Mouse (Mus musculus) spleen, postnatal 14 days (tissue): Measurements from ENCODE around the gene Prkce.

ENCODE experiments used
- DNase-seq, 2 experiments: peaks; one replicate each; pipeline ENCODE4 v3.0.0; 2021 to 2022; ENCODE audit warnings: low spot score in 2 of 2

Prkce gene

DNA sequence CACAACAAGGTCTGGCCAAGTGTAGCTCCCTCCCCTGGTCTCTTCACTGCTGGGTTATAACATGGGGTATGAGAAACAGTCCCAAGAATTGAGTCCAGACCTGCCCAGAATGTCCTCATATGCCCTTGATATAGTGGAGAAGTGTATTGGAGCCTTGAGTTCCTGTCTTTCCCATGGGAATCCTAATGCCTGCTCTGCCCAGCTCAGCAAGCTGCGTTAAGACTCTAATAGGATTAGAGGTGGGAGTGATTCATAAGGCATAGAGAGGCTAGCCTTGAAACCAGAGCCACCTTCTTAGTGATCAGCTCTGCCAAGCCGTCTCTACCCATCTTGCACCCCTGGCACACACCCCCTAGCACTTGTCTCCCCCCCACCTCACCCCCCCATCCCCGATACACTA is 455.3 kb downstream of the Prkce start:
- DNase-seq: no peak

DNA sequence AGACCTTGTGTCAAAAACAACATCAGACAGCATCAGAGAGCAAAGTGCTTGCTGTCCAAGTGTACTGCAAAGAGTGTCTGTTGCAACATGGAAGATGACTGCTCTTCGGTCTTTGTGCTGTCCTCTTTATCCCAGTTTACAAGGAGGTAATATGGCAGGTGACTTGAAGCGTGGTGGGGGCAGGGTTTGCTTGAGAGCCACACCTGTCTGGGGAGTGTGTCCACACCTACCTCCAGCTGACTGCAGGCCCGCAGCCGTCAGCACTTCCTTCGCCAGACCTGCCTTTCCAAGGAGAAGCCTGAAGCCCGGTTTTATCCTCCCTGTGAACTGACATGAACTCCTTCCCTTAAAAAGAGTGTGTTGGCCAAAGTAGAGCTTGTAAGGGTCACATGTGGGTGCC is 458.9 kb downstream of the Prkce start:
- DNase-seq: no peak

DNA sequence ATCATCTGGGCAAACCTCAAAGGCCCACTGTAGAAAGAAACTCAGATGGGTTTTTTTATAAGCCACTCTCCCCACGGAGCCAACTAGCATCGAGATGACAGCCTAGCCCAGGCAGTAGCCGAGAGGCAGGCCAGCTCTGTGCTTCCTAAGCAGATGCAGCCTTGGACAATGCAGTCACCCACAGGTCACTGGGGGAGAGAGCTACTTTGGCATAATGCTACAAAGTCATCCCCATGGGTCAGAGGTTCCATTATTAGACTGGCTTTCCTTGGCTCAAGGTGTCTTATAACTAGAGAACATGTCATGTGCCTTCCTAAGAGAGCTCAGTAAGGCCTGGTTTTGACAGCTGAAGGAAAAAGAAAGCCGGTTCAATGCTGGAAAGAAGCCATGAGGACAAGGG is 465.5 kb downstream of the Prkce start:
- no peak for DNase-seq

DNA sequence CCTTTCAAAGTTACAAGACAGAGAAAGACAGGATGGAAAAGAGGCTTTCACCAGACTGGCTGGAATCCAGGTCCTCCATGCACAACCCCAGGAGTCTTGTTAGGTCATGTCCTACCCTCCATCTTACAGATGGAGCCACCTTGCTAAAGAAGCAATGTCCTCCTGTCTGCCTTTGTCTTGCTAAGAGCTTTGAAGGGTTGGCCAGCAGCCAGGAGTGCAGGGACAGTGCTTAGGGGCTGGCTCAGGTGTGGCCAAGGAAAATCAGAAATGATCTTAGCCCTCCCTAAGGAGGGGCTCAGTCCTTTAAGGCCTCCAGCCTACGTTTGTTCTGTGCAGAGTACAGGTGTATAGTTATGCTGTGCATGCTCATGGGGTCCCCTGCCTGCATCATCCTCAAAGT is 469.7 kb downstream of the Prkce start:
- no peak for DNase-seq

DNA sequence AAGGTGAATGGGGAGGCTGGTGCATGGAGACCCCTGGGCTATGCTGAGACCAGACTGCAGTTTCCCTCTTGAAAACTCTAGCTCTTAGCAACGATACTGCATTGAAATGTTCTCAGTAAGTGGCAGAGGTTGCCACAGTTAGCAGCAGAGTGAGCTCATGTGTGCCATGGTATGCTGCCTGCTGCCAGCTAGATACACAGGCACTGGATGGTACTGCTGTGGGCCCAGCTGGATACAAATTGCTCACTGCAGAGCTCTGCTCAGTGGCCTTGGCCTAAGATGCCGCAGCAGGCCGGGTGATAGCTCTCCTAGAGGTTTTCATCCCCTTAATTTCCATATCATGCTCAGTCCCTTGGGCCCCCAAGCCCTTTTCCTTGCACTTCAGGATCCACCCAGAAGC is 471.7 kb downstream of the Prkce start:
- DNase-seq: no peak

DNA sequence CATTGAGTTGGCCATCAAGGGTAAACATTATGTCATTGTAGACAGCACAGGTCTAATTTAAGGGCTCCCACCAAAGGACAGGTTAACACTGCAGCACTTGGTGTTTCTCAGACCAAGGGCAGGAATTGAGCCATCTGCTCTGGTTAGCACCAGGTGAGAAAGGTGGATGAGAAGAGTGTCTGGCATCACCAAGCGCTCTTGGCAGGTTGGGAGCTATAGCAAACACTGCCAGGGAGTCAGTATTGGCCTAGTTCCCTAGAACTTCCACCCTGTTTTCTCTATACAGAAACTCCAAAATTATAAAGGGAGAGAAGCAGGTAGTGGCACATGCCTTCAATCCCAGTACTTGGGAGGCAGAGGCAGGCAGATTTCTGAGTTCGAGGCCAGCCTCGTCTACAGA is 479.6 kb downstream of the Prkce start:
- no peak for DNase-seq

DNA sequence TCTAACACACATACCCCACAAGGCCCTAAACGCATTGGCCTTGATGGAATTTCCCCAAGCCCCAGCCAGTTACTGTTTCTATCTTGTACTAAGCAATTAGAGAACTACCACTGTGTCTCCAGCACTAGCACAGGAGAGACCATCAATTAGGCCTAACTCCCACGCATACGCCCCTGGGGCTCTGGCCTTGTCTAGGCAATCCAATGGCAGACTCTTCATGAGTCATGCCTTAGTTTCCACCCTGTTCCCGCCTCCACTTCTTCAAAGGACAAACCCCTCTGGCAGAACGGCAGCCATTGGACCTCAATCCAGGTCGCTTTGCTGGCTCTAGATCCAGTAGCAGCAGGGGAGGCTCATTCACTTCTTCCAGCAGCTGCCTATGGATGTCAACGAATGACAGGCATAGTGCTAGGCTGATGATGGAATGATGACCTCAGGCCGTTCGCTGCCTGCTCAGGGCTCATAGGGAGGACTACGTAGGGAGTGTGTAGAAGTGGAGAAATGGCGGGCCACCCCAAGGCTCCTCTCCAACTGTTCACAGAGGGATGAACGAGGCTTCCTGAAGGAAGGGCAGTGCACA is 481.4 kb downstream of the Prkce start:
- no peak for DNase-seq

DNA sequence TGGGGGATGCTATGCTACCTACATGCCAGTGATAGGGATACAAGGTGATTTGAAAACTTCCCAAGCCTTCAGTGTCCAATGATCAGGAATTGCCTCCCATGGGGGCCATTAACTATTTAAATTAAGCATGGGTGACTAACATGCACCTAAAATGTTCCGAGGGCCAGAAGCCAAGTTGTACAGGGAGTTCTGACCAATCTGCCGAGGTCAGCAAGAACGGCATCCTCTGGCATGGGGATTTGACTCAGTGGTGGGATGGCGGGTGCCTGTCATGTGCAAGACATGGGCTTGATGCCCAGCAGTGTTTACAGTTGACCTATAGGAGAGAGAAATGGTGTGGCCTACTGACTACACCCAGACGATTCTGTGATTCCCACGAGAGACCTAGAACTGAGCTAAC is 482.7 kb downstream of the Prkce start:
- no peak for DNase-seq

DNA sequence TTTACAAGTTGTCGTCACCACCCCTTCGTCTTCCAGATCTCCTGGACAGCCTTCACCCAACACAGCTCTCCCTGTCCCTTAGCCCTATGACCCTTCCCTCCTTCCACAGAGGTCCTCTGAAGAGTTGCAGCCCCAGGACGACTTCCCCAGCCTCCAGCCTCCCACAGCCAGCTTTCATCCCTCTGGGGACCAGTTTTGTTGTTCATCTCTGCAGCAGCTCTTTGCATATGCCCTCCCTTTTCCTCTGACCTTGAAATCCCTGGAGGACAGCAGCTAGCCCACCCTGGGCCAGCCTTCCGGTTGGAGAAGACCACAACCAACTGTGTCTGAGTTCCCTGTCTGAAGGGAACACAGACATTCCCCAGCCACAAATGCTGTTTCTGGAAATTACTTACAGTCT is 483.5 kb downstream of the Prkce start:
- no peak for DNase-seq

DNA sequence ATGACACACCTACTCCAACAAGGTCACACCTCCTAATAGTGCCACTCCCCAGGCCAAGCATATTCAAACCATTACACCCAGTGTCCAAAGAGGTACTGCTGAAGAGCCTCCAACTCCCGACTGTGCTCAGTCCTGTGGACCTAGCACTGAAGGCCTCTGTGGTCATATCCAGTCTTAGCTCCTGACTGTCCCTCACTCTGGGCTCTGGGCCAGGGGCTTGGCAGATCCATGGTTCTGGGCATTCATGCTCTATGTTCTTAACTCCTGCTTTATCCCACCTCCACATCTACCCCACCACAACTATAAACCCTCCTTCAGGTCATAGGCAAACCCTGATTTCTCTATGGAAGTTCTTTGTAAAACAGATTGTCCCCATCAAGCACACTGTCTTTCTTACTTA is 485.2 kb downstream of the Prkce start:
- DNase-seq: no peak

DNA sequence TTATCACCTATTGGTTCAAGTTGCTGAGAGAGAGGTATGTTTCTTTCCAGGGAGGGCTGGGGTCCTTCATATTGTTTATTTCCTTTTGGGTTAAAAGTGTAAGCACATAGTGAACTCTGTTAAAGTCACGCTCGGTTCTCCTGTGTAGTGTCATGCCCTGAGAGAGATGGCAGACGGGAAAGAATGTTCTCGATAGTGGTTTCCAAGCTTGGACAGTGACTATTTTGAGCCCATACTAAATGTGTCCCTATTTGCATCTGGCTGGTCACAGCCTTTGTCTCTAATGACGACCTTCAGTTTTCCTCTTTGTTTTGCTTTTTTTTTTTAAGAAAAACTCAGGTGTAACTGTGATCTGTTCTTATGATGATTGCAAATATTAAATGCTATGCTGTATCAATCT is 488.8 kb downstream of the Prkce start:
- no peak for DNase-seq

DNA sequence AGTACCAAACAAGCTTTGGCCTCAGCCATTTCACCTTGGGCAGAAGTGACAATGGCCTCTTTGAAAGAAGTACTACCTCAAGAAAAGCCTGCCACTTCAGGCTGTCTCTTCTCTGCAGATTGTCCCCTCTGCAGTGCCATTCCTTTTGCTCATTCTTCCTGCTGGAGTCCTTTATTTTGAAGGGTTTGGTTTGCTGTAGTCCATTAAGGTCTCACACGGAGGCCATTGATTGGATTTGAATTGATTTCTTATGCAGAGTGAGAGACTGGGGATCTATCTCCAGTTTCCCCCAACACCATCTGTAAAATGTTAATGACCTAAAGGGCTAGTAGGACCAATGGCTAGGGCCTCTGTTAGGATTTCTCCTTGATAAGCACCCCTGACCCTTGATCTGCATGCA is 494.7 kb downstream of the Prkce start:
- DNase-seq: no peak

DNA sequence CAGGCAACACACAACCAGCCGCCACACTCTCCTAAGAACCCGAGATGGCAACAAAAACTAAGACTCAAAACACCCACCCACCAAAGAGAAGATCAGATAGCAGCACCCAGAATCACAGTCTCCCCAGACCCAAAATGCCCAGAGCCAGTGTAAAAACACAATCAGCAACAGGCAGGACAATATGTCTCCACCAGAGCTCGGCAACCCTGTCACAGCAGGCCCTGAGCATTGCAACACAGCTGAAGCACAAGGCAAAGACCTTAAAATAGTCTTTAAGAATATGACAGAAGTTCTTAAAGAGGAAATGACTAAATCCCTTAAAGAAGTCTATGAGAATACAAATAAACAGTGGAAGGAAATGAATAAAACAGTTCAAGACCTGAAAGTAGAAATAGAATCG is 495.9 kb downstream of the Prkce start:
- DNase-seq: no peak

DNA sequence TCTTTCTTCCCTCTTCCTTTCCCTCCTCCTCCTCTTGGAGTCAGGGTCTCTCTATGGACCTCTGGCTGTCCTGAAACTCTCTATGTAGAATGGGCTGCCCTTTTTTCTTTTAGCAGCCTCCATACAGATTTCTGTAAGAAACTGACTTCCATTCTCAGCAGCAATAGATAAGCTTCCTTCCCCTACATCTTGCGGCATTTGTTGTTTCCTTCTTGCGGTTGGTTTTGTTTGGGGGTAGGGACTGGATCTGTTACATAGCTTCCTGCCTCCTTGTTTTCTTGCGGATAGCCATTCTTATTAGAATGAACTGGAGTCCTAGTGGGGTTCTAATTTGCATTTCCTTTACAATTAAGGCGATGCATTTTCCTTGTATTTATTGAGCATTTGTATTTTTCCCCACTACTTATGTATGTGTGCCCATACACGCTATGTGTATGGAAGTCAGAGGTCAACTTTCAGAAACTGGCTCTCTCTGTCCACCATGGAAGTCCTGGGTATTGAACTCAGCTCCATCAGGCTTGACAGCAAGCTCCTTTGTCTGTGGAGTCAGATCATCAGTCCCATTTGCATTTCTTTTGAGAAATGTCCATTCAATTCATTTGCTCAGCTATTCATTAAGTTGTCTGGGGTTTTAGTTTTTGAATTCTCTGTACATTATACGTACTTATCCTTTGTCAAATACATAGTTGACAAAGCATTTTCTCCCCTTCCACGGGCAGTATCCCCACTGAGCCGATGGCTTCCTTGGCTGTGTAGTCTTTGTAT is 500.4 kb downstream of the Prkce start:
- DNase-seq: no peak

DNA sequence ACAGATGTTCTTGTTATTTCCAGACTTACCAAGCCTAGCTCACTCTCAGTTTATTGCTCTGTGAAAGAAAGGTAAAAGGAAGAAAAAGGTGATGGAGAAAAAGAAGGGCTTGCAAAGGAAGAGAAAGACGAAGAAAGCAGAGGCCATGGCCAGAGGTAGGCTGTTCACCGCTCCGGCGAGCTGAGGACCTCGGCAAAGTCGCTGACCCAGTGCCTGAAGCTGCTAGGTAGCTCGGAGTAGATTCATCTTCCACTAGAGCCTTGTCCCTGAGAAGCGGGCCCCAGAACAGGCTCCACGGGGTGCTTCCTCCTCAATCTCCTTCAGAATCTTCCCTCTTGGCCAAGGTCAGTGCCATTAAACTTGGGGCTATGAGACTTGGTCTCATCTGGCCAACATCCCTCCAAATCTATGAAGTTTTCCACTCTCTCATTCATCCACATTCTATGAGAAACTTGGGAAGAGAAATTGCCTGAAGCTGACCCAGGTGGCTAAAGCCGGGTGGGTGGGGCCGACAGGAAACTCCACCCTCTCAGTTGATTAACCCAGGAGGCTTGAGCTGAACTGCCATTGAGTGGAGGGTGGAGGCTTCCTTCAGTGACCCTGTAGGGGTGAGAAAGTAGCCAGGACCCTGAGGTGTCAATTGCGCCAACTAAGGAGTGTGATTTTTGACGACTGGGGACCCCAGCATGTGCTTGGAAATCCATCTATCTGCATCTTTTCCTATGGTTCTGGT is 502.2 kb downstream of the Prkce start:
- no peak for DNase-seq

DNA sequence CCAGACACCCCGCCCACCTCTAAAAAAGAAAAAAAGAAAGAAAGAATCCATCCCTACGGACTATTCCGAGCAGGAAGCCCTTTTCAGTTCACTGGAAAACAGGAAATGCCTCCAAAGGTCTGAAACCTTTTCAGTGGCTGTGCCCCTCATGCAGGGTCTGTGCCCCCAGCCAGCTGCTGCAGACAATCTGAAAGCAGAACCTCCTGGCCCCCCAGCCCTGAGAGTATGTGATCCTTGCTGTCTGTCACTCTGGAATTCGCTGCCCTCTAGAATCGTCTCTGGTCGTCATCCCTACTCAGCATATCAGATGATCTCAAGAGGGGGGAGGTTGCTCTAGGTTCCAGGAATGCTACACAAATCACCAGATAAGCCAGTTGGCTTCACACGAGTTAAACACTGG is 503.1 kb downstream of the Prkce start:
- DNase-seq: no peak

DNA sequence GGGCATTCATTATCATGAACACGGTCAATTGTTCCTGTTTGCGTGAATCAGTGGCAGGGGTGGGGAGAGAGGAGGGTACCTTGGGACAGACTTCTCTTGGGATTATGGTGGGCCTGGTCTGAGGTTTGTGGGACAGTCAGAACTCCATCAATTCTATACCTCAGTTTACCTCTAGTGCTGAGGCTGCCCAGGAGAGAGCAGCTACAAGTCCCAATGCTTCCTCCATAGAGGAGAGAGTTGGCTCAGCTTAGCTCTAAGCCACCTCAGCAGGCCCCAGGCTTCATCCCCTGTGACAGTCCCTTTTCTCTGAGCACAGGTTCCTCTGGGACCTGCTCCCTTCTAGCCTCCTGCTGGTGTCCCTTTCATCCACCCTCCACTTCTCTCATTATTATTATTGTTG is 507.4 kb downstream of the Prkce start:
- no peak for DNase-seq

DNA sequence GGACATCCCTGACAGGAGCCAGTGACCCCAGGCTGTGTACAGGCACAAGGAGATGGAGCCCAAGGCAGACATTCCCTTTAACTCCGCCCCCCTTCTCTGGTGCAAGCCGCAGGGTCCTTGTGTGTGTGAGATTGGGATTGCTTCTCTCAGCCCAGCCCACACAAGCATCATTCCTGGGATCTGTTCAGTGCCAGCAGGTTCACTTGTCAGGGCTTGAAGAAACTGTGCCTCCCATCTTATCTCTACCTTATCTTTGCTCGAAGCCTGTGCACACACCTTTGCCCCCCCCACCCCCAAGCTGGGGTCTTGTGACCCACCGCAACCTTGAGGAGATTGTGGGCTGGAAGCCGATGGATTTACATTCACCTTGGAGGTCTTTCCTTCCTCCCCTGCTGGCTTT is 508.8 kb downstream of the Prkce start:
- no peak for DNase-seq

DNA sequence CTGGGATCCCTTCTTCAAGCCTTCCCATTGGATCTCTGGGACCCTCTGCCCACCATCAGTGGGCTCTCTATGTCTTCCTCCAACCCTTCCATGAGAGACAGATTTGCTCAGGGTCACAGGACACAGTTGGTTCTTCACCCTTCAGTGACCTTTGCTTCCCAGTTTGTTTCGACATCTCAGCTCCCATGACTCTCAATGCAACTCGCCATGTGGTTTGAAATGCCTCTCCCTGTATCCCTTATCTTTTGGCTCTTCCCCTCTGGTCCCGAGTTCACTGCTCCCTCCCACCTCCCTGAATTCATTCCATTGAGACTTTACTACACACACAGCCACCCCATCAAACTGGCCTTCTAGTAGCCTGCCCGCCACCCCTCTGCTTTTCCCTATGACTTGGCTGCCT is 509.3 kb downstream of the Prkce start:
- no peak for DNase-seq

DNA sequence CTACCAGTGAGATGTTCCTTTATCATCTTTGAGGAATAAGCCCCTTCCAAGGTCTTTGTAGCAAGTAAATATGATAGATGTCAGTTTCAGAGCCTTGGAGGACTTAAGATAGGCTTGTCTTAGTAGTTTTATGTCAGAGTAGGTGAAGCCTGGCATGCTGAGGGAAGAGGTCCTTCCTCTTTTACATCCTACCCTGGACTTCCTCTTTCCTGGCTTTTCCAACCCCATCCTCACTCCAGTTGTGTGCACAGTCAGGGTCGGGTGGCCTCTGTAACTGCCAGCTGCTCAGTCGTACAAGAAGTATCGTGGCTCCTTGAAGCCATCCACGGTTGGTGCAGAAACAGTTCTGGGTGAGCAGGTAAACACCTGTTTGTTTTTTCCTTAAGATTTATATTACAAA is 517.7 kb downstream of the Prkce start:
- DNase-seq: no peak

DNA sequence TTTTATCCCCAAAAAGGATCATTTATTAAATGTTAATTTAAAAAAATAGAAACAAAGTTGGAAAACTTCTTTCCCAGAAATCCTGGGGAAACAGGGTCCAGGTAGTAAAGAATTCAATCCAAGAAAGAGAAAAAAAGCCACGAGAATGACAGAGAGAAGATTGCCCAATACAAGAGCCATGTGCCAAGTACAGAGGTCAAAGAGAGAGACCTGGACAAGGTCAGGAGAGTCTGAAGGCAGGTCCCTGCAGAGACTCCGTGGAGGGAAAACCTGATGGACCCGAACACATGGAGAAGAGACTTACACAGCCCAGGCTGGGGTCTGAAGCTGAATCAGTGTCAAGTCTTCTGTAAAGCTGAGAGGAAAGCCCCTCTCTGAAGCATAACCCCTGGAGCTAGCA is 519.4 kb downstream of the Prkce start:
- DNase-seq: no peak

DNA sequence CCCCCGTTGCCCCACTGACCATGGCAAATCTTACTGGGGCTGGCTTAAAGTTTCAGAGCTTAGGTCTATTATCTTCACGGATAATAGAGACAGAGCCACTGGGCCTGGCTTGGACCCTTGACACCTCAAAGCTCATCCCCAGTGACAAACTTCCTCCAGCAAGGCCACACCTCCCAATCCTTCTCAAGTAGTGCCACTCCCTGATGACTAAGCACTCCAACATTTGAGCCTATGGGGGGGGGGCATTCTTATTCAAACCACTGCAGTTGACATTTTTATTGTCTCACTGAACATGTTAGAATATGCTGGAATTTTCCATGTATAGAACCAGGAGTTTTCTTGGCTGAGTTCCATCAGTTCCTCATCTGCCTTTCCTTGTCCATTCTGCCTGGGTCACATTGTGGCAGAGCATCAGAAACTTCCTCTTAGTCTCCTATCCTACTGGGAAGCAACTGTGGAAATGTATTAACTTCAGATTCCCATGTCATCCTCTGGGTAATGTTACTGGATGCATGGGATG is 523.3 kb downstream of the Prkce start:
- no peak for DNase-seq

DNA sequence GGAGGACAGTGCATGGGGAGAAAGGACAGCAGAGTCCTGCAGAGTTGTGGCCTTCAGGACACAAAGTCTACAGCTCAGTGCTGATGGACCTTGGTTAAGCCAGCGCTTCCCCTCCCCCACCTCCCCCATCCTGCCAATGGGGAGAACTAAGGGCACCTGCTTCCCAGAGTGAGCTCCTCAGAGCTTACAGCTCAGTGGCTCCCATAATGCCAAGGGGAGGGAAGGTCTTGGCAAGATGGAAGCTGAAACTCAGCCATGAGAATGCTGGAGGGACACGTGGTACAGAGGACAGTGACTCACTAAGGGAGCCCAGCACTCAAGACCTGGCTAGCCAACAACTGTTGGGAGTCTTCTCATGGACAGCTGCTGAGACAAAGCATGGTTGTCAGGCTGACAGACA is 530.2 kb downstream of the Prkce start:
- no peak for DNase-seq
